Mouse (Mus musculus): ENCODE results near the gene Ccdc91.
A peak's percentile ranks its signal among the peaks of the same experiment; 100 is the strongest.

Gene Ccdc91

GRCm38 (mm10) chr6:147475727-147476613 lies at the start of gene Ccdc91:
Gene Ccdc91 (plus strand): TSS chr6:147475828.
- peak; percentile 95 for DNase-seq (ENCODE audit: low read depth, low spot score)

GRCm38 (mm10) chr6:147426927-147427487 lies 48.6 kb upstream of the Ccdc91 start:
- DNase-seq (ENCODE audit: low read depth, low spot score): no peak

- no peak for DNase-seq (ENCODE audit: low read depth, low spot score)
Measured at GRCm38 (mm10) chr6:147455775-147456174, 19.9 kb upstream of the Ccdc91 start.

- DNase-seq (ENCODE audit: low read depth, low spot score): no peak
Measured at GRCm38 (mm10) chr6:147458637-147459301, 16.9 kb upstream of the Ccdc91 start.

- no peak for DNase-seq (ENCODE audit: low read depth, low spot score)
Measured at GRCm38 (mm10) chr6:147470016-147470415, 5.6 kb upstream of the Ccdc91 start.

GRCm38 (mm10) chr6:147481141-147481540 lies 5.5 kb downstream of the Ccdc91 start:
- DNase-seq (ENCODE audit: low read depth, low spot score): no peak

GRCm38 (mm10) chr6:147490120-147490519 lies 14.5 kb downstream of the Ccdc91 start:
- DNase-seq (ENCODE audit: low read depth, low spot score): no peak

GRCm38 (mm10) chr6:147492551-147492950 lies 16.9 kb downstream of the Ccdc91 start:
- no peak for DNase-seq (ENCODE audit: low read depth, low spot score)

- no peak for DNase-seq (ENCODE audit: low read depth, low spot score)
Measured at GRCm38 (mm10) chr6:147501439-147501838, 25.8 kb downstream of the Ccdc91 start.

GRCm38 (mm10) chr6:147506074-147506473 lies 30.4 kb downstream of the Ccdc91 start:
- no peak for DNase-seq (ENCODE audit: low read depth, low spot score)

- no peak for DNase-seq (ENCODE audit: low read depth, low spot score)
Measured at GRCm38 (mm10) chr6:147506496-147506895, 30.9 kb downstream of the Ccdc91 start.

GRCm38 (mm10) chr6:147507186-147507585 lies 31.6 kb downstream of the Ccdc91 start:
- no peak for DNase-seq (ENCODE audit: low read depth, low spot score)

GRCm38 (mm10) chr6:147510516-147510915 lies 34.9 kb downstream of the Ccdc91 start:
- no peak for DNase-seq (ENCODE audit: low read depth, low spot score)

GRCm38 (mm10) chr6:147517909-147518308 lies 42.3 kb downstream of the Ccdc91 start:
- DNase-seq (ENCODE audit: low read depth, low spot score): no peak

- no peak for DNase-seq (ENCODE audit: low read depth, low spot score)
Measured at GRCm38 (mm10) chr6:147525236-147525635, 49.6 kb downstream of the Ccdc91 start.

- no peak for DNase-seq (ENCODE audit: low read depth, low spot score)
Measured at GRCm38 (mm10) chr6:147534971-147535370, 59.3 kb downstream of the Ccdc91 start.

GRCm38 (mm10) chr6:147538236-147538635 lies 62.6 kb downstream of the Ccdc91 start:
- DNase-seq (ENCODE audit: low read depth, low spot score): no peak

GRCm38 (mm10) chr6:147539056-147539600 lies 63.5 kb downstream of the Ccdc91 start:
- DNase-seq (ENCODE audit: low read depth, low spot score): no peak

- no peak for DNase-seq (ENCODE audit: low read depth, low spot score)
Measured at GRCm38 (mm10) chr6:147540942-147541341, 65.3 kb downstream of the Ccdc91 start.

GRCm38 (mm10) chr6:147555591-147555990 lies 80.0 kb downstream of the Ccdc91 start:
- no peak for DNase-seq (ENCODE audit: low read depth, low spot score)

- no peak for DNase-seq (ENCODE audit: low read depth, low spot score)
Measured at GRCm38 (mm10) chr6:147559316-147559715, 83.7 kb downstream of the Ccdc91 start.

GRCm38 (mm10) chr6:147560436-147560835 lies 84.8 kb downstream of the Ccdc91 start:
- no peak for DNase-seq (ENCODE audit: low read depth, low spot score)

All from R1 (cell line).